Mouse (Mus musculus): Measurements from ENCODE around the gene Kcnk5. TPM values are rescaled to one million over a fixed set of nuclear protein-coding genes. Genes with fewer than 3 reads are reported as not detected.

Kcnk5 gene
- polyA plus RNA-seq, 1 experiment from 2014 or later, result 12.0 TPM

DNA sequence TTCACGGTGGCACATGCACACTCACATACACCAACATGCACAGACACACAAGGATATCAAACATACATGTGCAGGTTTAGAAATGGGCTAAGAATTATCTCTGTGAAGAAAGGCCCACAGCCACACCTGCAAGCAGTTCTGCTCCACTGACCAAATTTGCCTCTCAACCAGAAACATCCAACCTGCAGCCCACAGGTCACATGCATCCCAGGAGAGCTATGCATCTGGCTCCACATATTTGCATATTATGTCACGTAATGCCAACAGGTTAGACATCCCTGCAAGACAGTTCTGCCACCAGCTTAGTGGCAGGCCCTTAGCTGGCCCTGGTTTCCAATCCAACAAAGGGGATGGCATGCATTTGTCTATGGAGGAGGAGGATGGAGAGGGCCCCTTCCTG, 13.6 kb downstream of the Kcnk5 start:
- H3K4me2 ChIP-seq (ENCODE audit: low read length), result no peak overlapping the region
- DNase-seq (ENCODE audit: low spot score) (no peak), ATAC-seq (replicated peaks; ENCODE audit: low FRiP score, low read depth) (no peak; the same call in 1 of the 2 replicates)
- H3K9me3 ChIP-seq (replicated peaks; ENCODE audit: low read length), result no peaks in the 10 kb centered on the region
- 74% methylated on average over 2 of the region's 2 CpGs for WGBS
- no peaks in the 10 kb centered on the region for H3K27me3 ChIP-seq (ENCODE audit: insufficient read depth, low read length)
- peaks cover 28% of the 10 kb centered on the region for H3K4me1 ChIP-seq (replicated peaks; ENCODE audit: insufficient read depth, low read length)
- H3K9ac ChIP-seq (ENCODE audit: low read depth, low read length), result no peak overlapping the region
- no peaks in the 10 kb centered on the region for H3K36me3 ChIP-seq (ENCODE audit: insufficient read depth, low read length)
- H3K4me3 ChIP-seq (replicated peaks; ENCODE audit: low read depth, low read length), result no peak overlapping the region
- 0 out of 2 replicates have a peak overlapping the region, but pooled peaks have one; percentile 25 for H3K27ac ChIP-seq
- no peak for TF ChIP-seq CTCF (IDR thresholded peaks at IDR 0.05; ENCODE audit: low read depth)

DNA sequence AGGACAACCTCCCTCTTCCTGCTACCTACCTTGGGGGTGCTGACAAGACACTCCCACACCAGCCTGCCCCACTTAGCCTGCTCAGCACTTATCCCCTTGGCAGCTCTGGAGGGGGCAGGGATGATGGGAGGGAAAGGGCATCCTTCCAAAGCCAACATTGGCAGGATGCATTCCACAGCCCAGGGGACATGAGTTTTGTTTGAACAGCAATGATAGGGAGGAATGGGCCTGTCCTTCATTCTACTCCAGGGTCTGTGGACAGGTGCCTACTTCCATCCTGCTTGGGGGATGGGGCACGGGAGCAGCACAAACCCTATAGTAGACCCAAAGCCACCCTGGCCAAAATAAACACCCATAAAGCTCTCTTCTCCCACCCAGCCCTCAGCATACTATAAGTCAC, 16.2 kb downstream of the Kcnk5 start:
- Histone ChIP-seq H3K4me1 (replicated peaks; ENCODE audit: insufficient read depth, low read length) (peaks cover 28% of the 10 kb centered on the region), H3K4me3 (replicated peaks; ENCODE audit: low read depth, low read length) (no peak overlapping the region), H3K9ac (ENCODE audit: low read depth, low read length) (no peak overlapping the region), H3K36me3 (ENCODE audit: insufficient read depth, low read length) (no peaks in the 10 kb centered on the region), H3K9me3 (replicated peaks; ENCODE audit: low read length) (no peaks in the 10 kb centered on the region), H3K27me3 (ENCODE audit: insufficient read depth, low read length) (no peaks in the 10 kb centered on the region), H3K4me2 (ENCODE audit: low read length) (no peak overlapping the region), H3K27ac (peak overlapping the region; percentile 28; the same call in 1 of the 2 replicates)
- peak; percentile 61 for ATAC-seq (replicated peaks; ENCODE audit: low FRiP score, low read depth)
- peak; percentile 69 for DNase-seq (ENCODE audit: low spot score)
- no peak for TF ChIP-seq CTCF (IDR thresholded peaks at IDR 0.05; ENCODE audit: low read depth)
- 6% methylated on average over 1 of the region's 1 CpGs for WGBS

DNA sequence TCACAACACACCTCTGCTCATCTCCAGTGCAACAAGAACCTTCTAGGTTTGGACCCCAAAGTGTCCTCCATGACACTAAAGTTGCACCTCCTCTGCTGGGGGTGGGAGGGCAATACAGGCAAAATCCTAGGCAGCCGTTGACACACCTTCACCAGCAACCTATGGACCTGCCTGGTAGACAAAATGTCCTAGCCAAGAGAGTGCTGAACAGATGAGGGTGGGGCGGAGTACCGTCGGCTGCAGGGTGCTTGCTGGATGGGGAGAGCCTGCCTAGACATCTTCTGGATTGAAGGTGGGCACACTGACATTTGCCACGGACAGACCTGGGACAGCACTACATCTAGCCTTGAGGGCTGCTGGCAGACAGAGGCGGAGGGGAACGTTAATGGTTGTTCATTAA, 17.2 kb downstream of the Kcnk5 start:
- Histone ChIP-seq H3K9me3 (replicated peaks; ENCODE audit: low read length) (no peaks in the 10 kb centered on the region), H3K4me2 (ENCODE audit: low read length) (no peak overlapping the region), H3K4me3 (replicated peaks; ENCODE audit: low read depth, low read length) (no peak overlapping the region), H3K9ac (ENCODE audit: low read depth, low read length) (no peak overlapping the region), H3K27me3 (ENCODE audit: insufficient read depth, low read length) (no peaks in the 10 kb centered on the region), H3K4me1 (replicated peaks; ENCODE audit: insufficient read depth, low read length) (peaks cover 34% of the 10 kb centered on the region), H3K27ac (no peak overlapping the region), H3K36me3 (ENCODE audit: insufficient read depth, low read length) (no peaks in the 10 kb centered on the region)
- WGBS, result 69% methylated on average over 7 of the region's 7 CpGs
- ATAC-seq (replicated peaks; ENCODE audit: low FRiP score, low read depth), result no peak
- no peak for DNase-seq (ENCODE audit: low spot score)
- TF ChIP-seq CTCF (IDR thresholded peaks at IDR 0.05; ENCODE audit: low read depth), result no peak

DNA sequence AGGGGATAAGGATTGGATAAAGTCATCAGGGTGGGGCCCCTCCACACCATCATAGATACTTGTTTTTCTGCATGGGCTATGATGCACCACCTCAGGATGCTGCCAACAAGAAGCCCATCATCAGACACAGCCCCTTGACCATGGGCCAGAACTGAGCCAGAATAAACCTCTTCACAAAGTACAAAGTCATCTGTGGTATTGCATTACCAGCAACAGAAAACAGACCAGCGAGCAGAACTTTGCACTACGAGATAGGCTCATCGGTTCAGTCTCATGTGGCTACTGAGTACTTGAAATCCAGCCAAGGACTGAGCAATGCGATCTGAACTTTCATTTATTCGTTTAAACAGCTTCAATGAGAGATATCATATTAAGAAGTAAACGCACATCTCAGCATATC, 18.9 kb downstream of the Kcnk5 start:
- Histone ChIP-seq H3K36me3 (ENCODE audit: insufficient read depth, low read length) (no peaks in the 10 kb centered on the region), H3K27me3 (ENCODE audit: insufficient read depth, low read length) (no peaks in the 10 kb centered on the region)
- 55% methylated on average over 6 of the region's 6 CpGs for WGBS

DNA sequence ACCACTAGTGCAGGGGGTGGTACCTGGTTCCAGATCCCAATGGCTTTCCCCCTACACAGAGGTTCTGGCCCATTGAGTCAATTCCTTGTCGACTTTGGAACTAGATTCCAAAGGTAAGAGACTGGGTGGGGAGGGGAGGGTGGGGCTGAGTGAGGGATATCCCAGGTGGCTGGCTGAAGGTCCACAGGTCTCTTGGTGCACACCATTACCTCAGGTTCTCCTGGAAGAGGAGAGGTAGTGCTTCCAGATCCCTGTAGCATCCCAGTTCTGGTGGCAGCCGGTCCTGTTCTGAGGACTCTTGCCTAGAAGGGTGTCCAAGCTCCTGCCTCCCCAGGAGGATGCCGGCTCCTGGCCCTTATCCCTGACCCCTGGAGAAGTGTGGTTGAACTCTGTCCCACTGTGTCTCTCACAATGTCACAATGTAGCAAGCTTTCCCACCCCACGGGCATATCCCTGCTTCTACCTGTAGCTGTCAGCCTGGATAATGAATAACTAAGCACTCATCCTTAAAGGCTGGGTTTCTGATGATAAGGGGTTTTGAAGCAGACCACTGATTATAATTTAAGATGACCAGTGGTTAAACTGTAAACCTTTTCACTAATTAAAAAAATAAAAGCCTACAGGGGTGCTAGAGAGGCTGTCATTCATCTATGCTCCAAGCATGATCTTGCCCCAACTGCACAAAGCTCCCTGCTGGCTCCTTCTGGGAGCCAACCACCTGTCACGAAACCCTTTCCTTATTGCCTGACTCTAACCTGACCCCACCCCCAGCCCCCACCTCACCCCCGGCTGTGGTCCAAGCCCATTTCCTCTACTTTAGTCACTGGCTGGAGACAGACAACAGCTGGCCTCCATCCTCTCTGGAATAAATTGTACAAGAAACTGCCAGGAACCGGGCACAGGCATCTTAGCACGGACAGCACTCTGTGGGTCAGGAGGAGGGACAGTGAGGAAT, 22.6 kb downstream of the Kcnk5 start:
- DNase-seq (ENCODE audit: low spot score) (peak; percentile 63), ATAC-seq (replicated peaks; ENCODE audit: low FRiP score, low read depth) (peak; percentile 64)
- Histone ChIP-seq H3K27me3 (ENCODE audit: insufficient read depth, low read length) (no peaks in the 10 kb centered on the region), H3K4me1 (replicated peaks; ENCODE audit: insufficient read depth, low read length) (peaks cover 24% of the 10 kb centered on the region), H3K9me3 (replicated peaks; ENCODE audit: low read length) (no peaks in the 10 kb centered on the region), H3K4me3 (replicated peaks; ENCODE audit: low read depth, low read length) (no peak overlapping the region), H3K4me2 (ENCODE audit: low read length) (no peak overlapping the region), H3K27ac (peak overlapping the region; percentile 55), H3K9ac (ENCODE audit: low read depth, low read length) (no peak overlapping the region), H3K36me3 (ENCODE audit: insufficient read depth, low read length) (no peaks in the 10 kb centered on the region)
- WGBS, result 24% methylated on average over 8 of the region's 8 CpGs
- no peak for TF ChIP-seq CTCF (IDR thresholded peaks at IDR 0.05; ENCODE audit: low read depth)

More for the DNA sequence above, 18.9 kb downstream of the Kcnk5 start:
- TF ChIP-seq CTCF (IDR thresholded peaks at IDR 0.05; ENCODE audit: low read depth), result no peak
- no peak overlapping the region for H3K4me2 ChIP-seq (ENCODE audit: low read length)
- peaks cover 34% of the 10 kb centered on the region for H3K4me1 ChIP-seq (replicated peaks; ENCODE audit: insufficient read depth, low read length)
- peak; percentile 30; the same call in 1 of the 2 replicates for ATAC-seq (replicated peaks; ENCODE audit: low FRiP score, low read depth)
- peak overlapping the region; percentile 66 for H3K27ac ChIP-seq
- DNase-seq (ENCODE audit: low spot score), result peak; percentile 29
- no peaks in the 10 kb centered on the region for H3K9me3 ChIP-seq (replicated peaks; ENCODE audit: low read length)
- no peak overlapping the region for H3K4me3 ChIP-seq (replicated peaks; ENCODE audit: low read depth, low read length)
- no peak overlapping the region for H3K9ac ChIP-seq (ENCODE audit: low read depth, low read length)

DNA sequence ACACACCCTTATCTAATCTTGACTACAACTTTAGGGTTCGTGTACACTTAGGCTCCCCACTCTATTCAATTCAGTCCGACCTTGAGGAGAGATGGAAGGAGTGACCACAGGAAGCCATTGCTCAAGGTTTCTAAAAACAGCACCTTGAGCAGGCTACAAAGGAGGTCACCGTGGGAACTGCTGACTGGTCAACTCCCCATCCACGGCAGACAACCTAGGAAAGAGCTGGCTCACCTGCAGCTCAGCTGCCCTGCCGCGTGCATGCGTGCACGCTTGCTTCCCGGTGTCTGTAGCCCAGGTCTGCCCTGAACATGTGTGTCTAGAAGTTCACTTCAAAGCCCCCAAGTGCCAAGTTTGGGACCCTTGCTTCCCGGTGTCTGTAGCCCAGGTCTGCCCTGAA, 24.0 kb downstream of the Kcnk5 start:
- Histone ChIP-seq H3K4me2 (ENCODE audit: low read length) (no peak overlapping the region), H3K9me3 (replicated peaks; ENCODE audit: low read length) (no peaks in the 10 kb centered on the region), H3K4me3 (replicated peaks; ENCODE audit: low read depth, low read length) (no peak overlapping the region), H3K9ac (ENCODE audit: low read depth, low read length) (no peak overlapping the region), H3K36me3 (ENCODE audit: insufficient read depth, low read length) (no peaks in the 10 kb centered on the region), H3K27me3 (ENCODE audit: insufficient read depth, low read length) (no peaks in the 10 kb centered on the region), H3K27ac (no peak overlapping the region; the same call in 1 of the 2 replicates), H3K4me1 (replicated peaks; ENCODE audit: insufficient read depth, low read length) (peaks cover 29% of the 10 kb centered on the region)
- no peak for ATAC-seq (replicated peaks; ENCODE audit: low FRiP score, low read depth)
- DNase-seq (ENCODE audit: low spot score), result no peak
- no peak for TF ChIP-seq CTCF (IDR thresholded peaks at IDR 0.05; ENCODE audit: low read depth)
- 75% methylated on average over 10 of the region's 10 CpGs for whole genome bisulfite sequencing
